Mouse (Mus musculus): Measurements from ENCODE around the gene Olfm1.

DNA sequence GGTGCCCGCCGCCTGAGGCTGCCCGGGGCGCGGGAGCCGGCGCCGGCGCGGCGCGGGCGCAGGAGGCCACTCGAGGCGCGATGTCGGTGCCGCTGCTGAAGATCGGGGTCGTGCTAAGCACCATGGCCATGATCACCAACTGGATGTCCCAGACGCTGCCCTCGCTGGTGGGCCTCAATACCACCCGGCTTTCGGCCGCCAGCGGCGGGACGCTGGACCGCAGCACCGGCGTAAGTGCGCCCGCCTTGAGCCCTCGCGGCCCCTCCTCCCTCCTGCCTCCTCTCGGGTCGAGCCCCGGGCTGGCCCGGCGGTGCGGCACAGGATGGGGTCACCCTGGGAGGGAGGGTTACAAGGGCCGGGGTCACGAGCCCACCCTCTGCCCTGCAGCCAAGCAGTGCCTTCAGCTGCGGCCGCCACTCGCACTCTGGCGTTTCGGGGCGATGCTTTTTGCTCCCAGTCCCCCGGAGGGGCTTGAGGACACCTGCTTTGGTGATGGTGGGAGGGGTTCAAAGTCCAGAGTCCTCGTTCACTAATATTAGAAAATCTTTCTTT, 13.2 kb downstream of the Olfm1 start:
- no peak for TF ChIP-seq CTCF (IDR thresholded peaks at IDR 0.05; ENCODE audit: low read depth)
- no peak for TF ChIP-seq EP300 (optimal IDR thresholded peaks at IDR 0.05)

All from stomach, postnatal 0 days (tissue).